Mouse (Mus musculus) embryo, embryonic 11.5 days (tissue): ENCODE measurements at regions not wholly inside any gene's neighbourhood (a gene's known extent, or its start where the extent isn't known, plus 50 kb on each side); places are given as distances from the start of the nearest gene placed in this dataset.

Experiments used
- DNase-seq: peaks from one replicate; pipeline ENCODE4 v3.0.0-alpha.2; 2012; ENCODE audit warnings: low read depth, low spot score

GRCm38 (mm10) chr4:105968324-105968723 lies 178.7 kb downstream of the Gm12728 start:
- no peak for DNase-seq

GRCm38 (mm10) chr4:105969628-105970027 lies 180.0 kb downstream of the Gm12728 start:
- DNase-seq = no peak

GRCm38 (mm10) chr4:105970056-105970455 lies 180.4 kb downstream of the Gm12728 start:
- no peak for DNase-seq

- DNase-seq = no peak
Observed at GRCm38 (mm10) chr4:105972736-105973135, 183.1 kb downstream of the Gm12728 start.

GRCm38 (mm10) chr4:105973769-105974397 lies 184.2 kb downstream of the Gm12728 start:
- no peak for DNase-seq

GRCm38 (mm10) chr4:105974948-105975347 lies 185.3 kb downstream of the Gm12728 start:
- DNase-seq = no peak

- no peak for DNase-seq
Observed at GRCm38 (mm10) chr4:105979048-105979447, 189.4 kb downstream of the Gm12728 start.

- no peak for DNase-seq
Observed at GRCm38 (mm10) chr4:105983018-105983417, 193.3 kb downstream of the Gm12728 start.

GRCm38 (mm10) chr4:105987963-105988602 lies 198.4 kb downstream of the Gm12728 start:
- DNase-seq = no peak

- DNase-seq = no peak
Observed at GRCm38 (mm10) chr4:105992581-105993127, 203.0 kb downstream of the Gm12728 start.

GRCm38 (mm10) chr4:105994390-105994798 lies 204.7 kb downstream of the Gm12728 start:
- DNase-seq = no peak

- DNase-seq = no peak
Observed at GRCm38 (mm10) chr4:105996060-105996459, 206.4 kb downstream of the Gm12728 start.

GRCm38 (mm10) chr4:105996893-105997630 lies 207.4 kb downstream of the Gm12728 start:
- DNase-seq = no peak

- DNase-seq = no peak
Observed at GRCm38 (mm10) chr4:106002516-106002915, 212.8 kb downstream of the Gm12728 start.

GRCm38 (mm10) chr4:106005936-106006335 lies 216.3 kb downstream of the Gm12728 start:
- DNase-seq = no peak

GRCm38 (mm10) chr4:106007334-106008190 lies 217.9 kb downstream of the Gm12728 start:
- no peak for DNase-seq

- no peak for DNase-seq
Observed at GRCm38 (mm10) chr4:106017065-106017646, 227.5 kb downstream of the Gm12728 start.

- DNase-seq = no peak
Observed at GRCm38 (mm10) chr4:106018936-106019335, 229.3 kb downstream of the Gm12728 start.

- DNase-seq = no peak
Observed at GRCm38 (mm10) chr4:106020338-106020737, 230.7 kb downstream of the Gm12728 start.

- no peak for DNase-seq
Observed at GRCm38 (mm10) chr4:106024591-106024990, 234.9 kb downstream of the Gm12728 start.
